In genomic region chr12:81077953-81078646, GRCm38 (mm10) we compare ENCODE assay signal across 23 mouse cellular contexts. TPM values are rescaled to one million over a fixed set of nuclear protein-coding genes. Genes with fewer than 3 reads are reported as not detected.
DNase-seq lines count a peak whose midpoint lies in the region; ATAC-seq and TF ChIP-seq lines count a peak whose summit lies in the region.
"Had no signal": no experiment of that assay in that cellular context is flagged by ENCODE, and none has a peak within 500 bp of the region (broad histone marks: within the 10 kb centered on the region; RNA-seq: fewer than 3 reads in every experiment).

No protein-coding gene starts in this region.

- peak; percentile 53 for DNase-seq in heart, embryonic 10.5 days (ENCODE audit: low spot score)
- DNase-seq in heart, postnatal 14 days = no peak
- peak; percentile 43 for DNase-seq in heart, postnatal 0 days (ENCODE audit: low spot score)
- no peak for DNase-seq in heart, postnatal 36 days
- peak; percentile 9 for DNase-seq in lung, postnatal 0 days (ENCODE audit: low spot score)
- no peak for DNase-seq in lung, postnatal 4 days
- DNase-seq in stomach, postnatal 0 days (ENCODE audit: low spot score) = no peak
- DNase-seq in kidney, adult 11 months = no peak
- DNase-seq: adrenal gland, postnatal 36 days; cerebellum, adult 9-10 months; gastrocnemius, postnatal 36 days; kidney, adult 8-10 months; kidney, postnatal 10 days; liver; thymus, adult 2 months; thymus, postnatal 4 days had no signal

- intact Hi-C loops in heart, postnatal 14 days (cut with DNase I) = no loop called here
- intact Hi-C loops in heart, postnatal 36 days (cut with DNase I) = no loop called here

- ATAC-seq in heart, postnatal 0 days (ENCODE audit: insufficient read depth, low read depth) = no peak
- peak; percentile 57 for ATAC-seq in lung, postnatal 0 days
- ATAC-seq in stomach, postnatal 0 days (ENCODE audit: low FRiP score, low TSS enrichment) = peak; percentile 52; the same call in 1 of the 2 replicates
- ATAC-seq: hindbrain, embryonic 16.5 days; Patski had no signal

- no peak for TF ChIP-seq CTCF in heart, postnatal 0 days (IDR thresholded peaks at IDR 0.05; ENCODE audit: low read depth)
- no peak for TF ChIP-seq CTCF in lung, postnatal 0 days (IDR thresholded peaks at IDR 0.05)
- TF ChIP-seq CTCF in stomach, postnatal 0 days (IDR thresholded peaks at IDR 0.05; ENCODE audit: low read depth) = no peak

- no peak for TF ChIP-seq EP300 in heart, postnatal 0 days (IDR thresholded peaks at IDR 0.05; ENCODE audit: low read depth)
- no peak for TF ChIP-seq EP300 in lung, postnatal 0 days (IDR thresholded peaks at IDR 0.05)
- no peak for TF ChIP-seq EP300 in stomach, postnatal 0 days (optimal IDR thresholded peaks at IDR 0.05)

- H3K4me3 ChIP-seq in heart, embryonic 10.5 days = no peak overlapping the region
- no peak overlapping the region for H3K4me3 ChIP-seq in heart, postnatal 0 days (ENCODE audit: low read depth, low read length)
- no peak overlapping the region for H3K4me3 ChIP-seq in lung, postnatal 0 days (ENCODE audit: low read depth, low read length)
- no peak overlapping the region for H3K4me3 ChIP-seq in stomach, postnatal 0 days (ENCODE audit: low read depth, low read length)
- H3K4me3 ChIP-seq: forebrain, embryonic 12.5 days; hindbrain, embryonic 10.5 days; limb, embryonic 10.5 days; liver, embryonic 15.5 days had no signal

- 0 out of 2 replicates have a peak, but pooled peaks cover 5% of the 10 kb centered on the region for H3K9me3 ChIP-seq in heart, embryonic 10.5 days
- H3K9me3 ChIP-seq in heart, postnatal 0 days (replicated peaks; ENCODE audit: control insufficient read depth, low read length) = no peaks in the 10 kb centered on the region
- no peaks in the 10 kb centered on the region for H3K9me3 ChIP-seq in lung, postnatal 0 days (ENCODE audit: low read length)
- H3K9me3 ChIP-seq in stomach, postnatal 0 days (ENCODE audit: control insufficient read depth, low read length) = no peaks in the 10 kb centered on the region
- H3K9me3 ChIP-seq: limb, embryonic 10.5 days had no signal

- no peak overlapping the region for H3K9ac ChIP-seq in heart, postnatal 0 days (replicated peaks; ENCODE audit: low read depth, low read length)
- no peak overlapping the region for H3K9ac ChIP-seq in lung, postnatal 0 days (replicated peaks; ENCODE audit: low read depth)
- H3K9ac ChIP-seq in stomach, postnatal 0 days (ENCODE audit: low read length) = no peak overlapping the region
- H3K9ac ChIP-seq: forebrain, embryonic 12.5 days; liver, embryonic 15.5 days had no signal

- no peaks in the 10 kb centered on the region for H3K36me3 ChIP-seq in heart, embryonic 10.5 days
- H3K36me3 ChIP-seq in heart, postnatal 0 days (replicated peaks; ENCODE audit: control insufficient read depth, insufficient read depth, low read length) = no peaks in the 10 kb centered on the region
- H3K36me3 ChIP-seq in lung, postnatal 0 days (ENCODE audit: insufficient read depth, low read length) = no peaks in the 10 kb centered on the region
- no peaks in the 10 kb centered on the region for H3K36me3 ChIP-seq in stomach, postnatal 0 days (ENCODE audit: control insufficient read depth, insufficient read depth, low read length)
- H3K36me3 ChIP-seq: forebrain, embryonic 12.5 days; liver, embryonic 15.5 days had no signal

- 76% methylated on average over 2 of the region's 2 CpGs for WGBS in heart, embryonic 10.5 days
- 43% methylated on average over 2 of the region's 2 CpGs for WGBS in heart, postnatal 0 days
- 42% methylated on average over 2 of the region's 2 CpGs for WGBS in lung, postnatal 0 days
- WGBS in stomach, postnatal 0 days = 37% methylated on average over 2 of the region's 2 CpGs

- no peak overlapping the region for H3K27ac ChIP-seq in heart, embryonic 10.5 days
- H3K27ac ChIP-seq in heart, postnatal 0 days (ENCODE audit: low read depth) = no peak overlapping the region
- no peak overlapping the region for H3K27ac ChIP-seq in lung, postnatal 0 days (ENCODE audit: low read length)
- H3K27ac ChIP-seq in stomach, postnatal 0 days (replicated peaks) = no peak overlapping the region
- H3K27ac ChIP-seq: forebrain, embryonic 12.5 days; hindbrain, embryonic 10.5 days; limb, embryonic 10.5 days; liver, embryonic 15.5 days had no signal

- no peak overlapping the region for H3K4me2 ChIP-seq in heart, postnatal 0 days (ENCODE audit: low read depth, low read length)
- no peak overlapping the region for H3K4me2 ChIP-seq in lung, postnatal 0 days (replicated peaks; ENCODE audit: low read depth, low read length)
- no peak overlapping the region for H3K4me2 ChIP-seq in stomach, postnatal 0 days (replicated peaks; ENCODE audit: low read depth)
- H3K4me2 ChIP-seq: forebrain, embryonic 12.5 days; liver, embryonic 15.5 days; midbrain, embryonic 11.5 days had no signal

- H3K4me1 ChIP-seq in heart, embryonic 10.5 days = no peaks in the 10 kb centered on the region
- H3K4me1 ChIP-seq in heart, postnatal 0 days (ENCODE audit: control insufficient read depth, insufficient read depth) = no peaks in the 10 kb centered on the region
- 0 out of 2 replicates have a peak, but pooled peaks cover 3% of the 10 kb centered on the region for H3K4me1 ChIP-seq in lung, postnatal 0 days (ENCODE audit: insufficient read depth, low read depth, low read length)
- no peaks in the 10 kb centered on the region for H3K4me1 ChIP-seq in stomach, postnatal 0 days (replicated peaks; ENCODE audit: control insufficient read depth, insufficient read depth)
- H3K4me1 ChIP-seq: hindbrain, embryonic 10.5 days; liver, embryonic 15.5 days had no signal

- no peaks in the 10 kb centered on the region for H3K27me3 ChIP-seq in heart, embryonic 10.5 days (ENCODE audit: insufficient read depth, poor library complexity, severe bottlenecking)
- H3K27me3 ChIP-seq in heart, postnatal 0 days (ENCODE audit: control insufficient read depth, insufficient read depth, low read length) = no peaks in the 10 kb centered on the region
- H3K27me3 ChIP-seq in lung, postnatal 0 days (replicated peaks; ENCODE audit: insufficient read depth, low read length) = no peaks in the 10 kb centered on the region
- no peaks in the 10 kb centered on the region for H3K27me3 ChIP-seq in stomach, postnatal 0 days (ENCODE audit: control insufficient read depth, insufficient read depth, low read length)
- H3K27me3 ChIP-seq: forebrain, embryonic 12.5 days; liver, embryonic 15.5 days had no signal

RNA-seq across cellular contexts. Expression of gene Smoc1, which starts 51.5 kb away (rescaled TPM):
- polyA plus RNA-seq in heart, embryonic 10.5 days (2016; fragmentation: Nextera tagmentation; extraction: Ambion mirVana) = 4.3 and 6.2 TPM in 2 replicates
- total RNA-seq in heart, postnatal 14 days (2021) = 1 to 10 TPM; 5.5 to 7.5 TPM
- 2.7 and 5.1 TPM in 2 replicates for total RNA-seq in heart, postnatal 0 days (2014; rRNA removed; ENCODE audit: low replicate concordance)
- 5.9 and 6.2 TPM in 2 replicates for polyA plus RNA-seq in heart, postnatal 0 days (2015; fragmentation: Nextera tagmentation; extraction: Ambion mirVana)
- 1 to 10 TPM; 5.9 to 8.2 TPM for total RNA-seq in heart, postnatal 36 days (2021)
- polyA plus RNA-seq in lung, postnatal 0 days (2015; fragmentation: Nextera tagmentation; extraction: Ambion mirVana) = 0.19 and 0.45 TPM in 2 replicates
- polyA plus RNA-seq in stomach, postnatal 0 days (2015; fragmentation: Nextera tagmentation; extraction: Ambion mirVana) = 0.65 and 1.0 TPM in 2 replicates

Comparison
In these comparisons a context has a peak if more than half of its experiments do, and no peak if none do; other contexts are left out.
1. DNase-seq: peak in heart, embryonic 10.5 days (single experiment), heart, postnatal 0 days (single experiment) and lung, postnatal 0 days (single experiment); none in heart, postnatal 14 days (0 of 2), heart, postnatal 36 days (0 of 2), lung, postnatal 4 days (0 of 2), stomach, postnatal 0 days (single experiment) and kidney, adult 11 months (single experiment).